Mouse (Mus musculus): Measurements from ENCODE around the gene Zfp865.

- no peak for TF ChIP-seq CTCF (IDR thresholded peaks at IDR 0.05; ENCODE audit: borderline replicate concordance, extremely low read depth, insufficient read depth, insufficient read length)
- TF ChIP-seq POLR2A (IDR thresholded peaks at IDR 0.05; ENCODE audit: borderline replicate concordance, extremely low read depth, insufficient read depth, insufficient read length, poor library complexity, severe bottlenecking) = peak; percentile 55; the same call in 1 of the 2 replicates
These were observed 4.8 kb upstream of the Zfp865 start, which contains the start of gene Gm44973 for GRCm38 (mm10) chr7:5015118-5016001.
